Mouse (Mus musculus) ES-E14 (cell line): ENCODE measurements at regions not wholly inside any gene's neighbourhood (a gene's known extent, or its start where the extent isn't known, plus 50 kb on each side); places are given as distances from the start of the nearest gene placed in this dataset.

Experiments used
- DNase-seq: peaks from one replicate; pipeline ENCODE4 v3.0.0-alpha.2; 2013; ENCODE audit warnings: low read depth, low spot score
- H3K27ac ChIP-seq: 2 replicates; pipeline ENCODE4 v1.5.1; 2012; ENCODE audit warnings: low read depth, mild to moderate bottlenecking, low read length, moderate library complexity, mixed read lengths; ENCODE audit not compliant: poor library complexity, insufficient read depth, severe bottlenecking
- H3K36me3 ChIP-seq: 2 replicates; pipeline ENCODE4 v1.6.1; 2012; ENCODE audit warnings: mild to moderate bottlenecking, low read length, moderate library complexity, mixed read lengths; ENCODE audit not compliant: control insufficient read depth, poor library complexity, insufficient read depth, severe bottlenecking
- H3K4me1 ChIP-seq, 2 experiments: fragments of 150-350 bp in 1 of 2; sonication (generic) in 1 of 2; 2 replicates each; pipeline ENCODE4 v1.6.1; 2012; ENCODE audit warnings: low read length in 2 of 2, mild to moderate bottlenecking in 1 of 2, mixed read lengths in 1 of 2; ENCODE audit not compliant: control insufficient read depth in 2 of 2, insufficient read depth in 2 of 2, poor library complexity in 1 of 2
- H3K4me3 ChIP-seq, 2 experiments: fragments of 150-350 bp in 1 of 2; sonication (generic) in 1 of 2; 2 replicates each; pipeline ENCODE4 v1.5.1; 2012; ENCODE audit warnings: low read length in 2 of 2, low read depth in 1 of 2, mild to moderate bottlenecking in 1 of 2, mixed read lengths in 1 of 2; ENCODE audit not compliant: insufficient read depth in 1 of 2, poor library complexity in 1 of 2, severe bottlenecking in 1 of 2
- H3K9ac ChIP-seq: 2 replicates; pipeline ENCODE4 v1.6.1; 2012; ENCODE audit warnings: low read depth, mild to moderate bottlenecking, low read length, mixed read lengths; ENCODE audit not compliant: poor library complexity, insufficient read depth, severe bottlenecking
- H3K9me3 ChIP-seq: fragments of 150-350 bp; sonication (generic); 2 replicates; pipeline ENCODE4 v1.6.1; 2012; ENCODE audit warnings: low read depth, mild to moderate bottlenecking, low read length; ENCODE audit not compliant: control insufficient read depth, insufficient read depth
- CHD2 ChIP-seq: IDR thresholded peaks from 2 replicates; pipeline ENCODE4 v1.6.1; 2014; ENCODE audit warnings: mild to moderate bottlenecking, low read depth, low read length, inconsistent platforms
- HCFC1 ChIP-seq: IDR thresholded peaks from 2 replicates; pipeline ENCODE4 v1.6.1; 2012; ENCODE audit warnings: low read length, inconsistent platforms, borderline replicate concordance; ENCODE audit not compliant: insufficient read depth
- MAFK ChIP-seq: IDR thresholded peaks from 2 replicates; pipeline ENCODE4 v1.6.1; 2014; ENCODE audit warnings: mild to moderate bottlenecking, low read depth, low read length, inconsistent platforms; ENCODE audit not compliant: insufficient read depth
- ZC3H11A ChIP-seq: IDR thresholded peaks from 2 replicates; pipeline ENCODE4 v1.6.1; 2012; ENCODE audit warnings: low read depth, mild to moderate bottlenecking, inconsistent platforms, low read length, borderline replicate concordance
- ZNF384 ChIP-seq: IDR thresholded peaks from 2 replicates; pipeline ENCODE4 v1.6.1; 2012; ENCODE audit warnings: low read depth, low read length, inconsistent platforms
- in situ Hi-C, 2 experiments: fragments of 600-800 bp; cut with MboI; formaldehyde crosslinking; loops; one replicate each; pipeline ENCODE4 v1.15.1; 2025; ENCODE audit warnings: low sequenced_read_pairs in 2 of 2, inconsistent platforms in 1 of 2; ENCODE audit not compliant: unreplicated experiment in 2 of 2

GRCm38 (mm10) chr9:69691756-69692155, 69.0 kb downstream of the Foxb1 start:
- Histone ChIP-seq H3K4me1 (no peaks in the 10 kb centered on the region), H3K36me3 (no peaks in the 10 kb centered on the region), H3K9ac (no peak overlapping the region), H3K4me3 (no peak overlapping the region), H3K9me3 (no peaks in the 10 kb centered on the region), H3K27ac (no peak overlapping the region)
- DNase-seq: no peak
- in situ Hi-C loops: no loop called here
- TF ChIP-seq ZNF384 (no peak), ZC3H11A (no peak), CHD2 (no peak), MAFK (no peak), HCFC1 (no peak)

GRCm38 (mm10) chr9:69687349-69688123, 73.2 kb downstream of the Foxb1 start:
- Histone ChIP-seq H3K27ac (no peak overlapping the region), H3K9ac (no peak overlapping the region), H3K9me3 (no peaks in the 10 kb centered on the region), H3K4me1 (no peaks in the 10 kb centered on the region), H3K4me3 (no peak overlapping the region), H3K36me3 (no peaks in the 10 kb centered on the region)
- in situ Hi-C loops: no loop called here
- no peak for DNase-seq
- TF ChIP-seq CHD2: no peak
- TF ChIP-seq ZC3H11A: no peak
- no peak for TF ChIP-seq MAFK
- no peak for TF ChIP-seq ZNF384
- TF ChIP-seq HCFC1: no peak

- no peak for DNase-seq
- in situ Hi-C loops: no loop called here
- Histone ChIP-seq H3K27ac (no peak overlapping the region), H3K4me3 (no peak overlapping the region), H3K9me3 (no peaks in the 10 kb centered on the region), H3K4me1 (no peaks in the 10 kb centered on the region), H3K9ac (no peak overlapping the region), H3K36me3 (no peaks in the 10 kb centered on the region)
- TF ChIP-seq MAFK (no peak), ZC3H11A (no peak), HCFC1 (no peak), ZNF384 (no peak), CHD2 (no peak)
These were observed 74.0 kb downstream of the Foxb1 start for GRCm38 (mm10) chr9:69686766-69687165.

GRCm38 (mm10) chr9:69685630-69686029, 75.1 kb downstream of the Foxb1 start:
- no peaks in the 10 kb centered on the region for H3K36me3 ChIP-seq
- no peak overlapping the region for H3K9ac ChIP-seq
- no peaks in the 10 kb centered on the region for H3K9me3 ChIP-seq
- DNase-seq: no peak
- TF ChIP-seq HCFC1 (no peak), ZC3H11A (no peak), CHD2 (no peak), ZNF384 (no peak), MAFK (no peak)
- H3K27ac ChIP-seq: no peak overlapping the region
- no peak overlapping the region for H3K4me3 ChIP-seq
- no peaks in the 10 kb centered on the region; a peak in 1 of 4 replicates for H3K4me1 ChIP-seq
- in situ Hi-C loops: no loop called here
